Mouse (Mus musculus): ENCODE measurements around the gene Chchd3. TPM values are rescaled to one million over a fixed set of nuclear protein-coding genes. Genes with fewer than 3 reads are reported as not detected.

Gene Chchd3
- total and polyA plus RNA-seq, 3 experiments = 145 to 246 (median 190) TPM

GRCm38 (mm10) chr6:33066462-33066861, 6.4 kb upstream of the Chchd3 start:
- Histone ChIP-seq H3K36me3 (replicated peaks) (no peaks in the 10 kb centered on the region), H3K4me3 (ENCODE audit: low read depth, low read length) (no peak overlapping the region), H3K9me3 (replicated peaks) (no peaks in the 10 kb centered on the region), H3K27me3 (ENCODE audit: insufficient read depth, low read length) (peaks cover 28% of the 10 kb centered on the region), H3K4me1 (ENCODE audit: insufficient read depth, low read depth, low read length) (0 out of 2 replicates have a peak, but pooled peaks cover under 1% of the 10 kb centered on the region)
- no peak for DNase-seq (ENCODE audit: low spot score)
- ATAC-seq (ENCODE audit: extremely low read depth, insufficient number of reproducible peaks, low FRiP score, poor library complexity, severe bottlenecking) = no peak
- no peak for TF ChIP-seq TAL1 (conservative IDR thresholded peaks at IDR 0.05; ENCODE audit: low read depth, low read length)
- TF ChIP-seq CTCF (IDR thresholded peaks at IDR 0.05; ENCODE audit: low read depth, low read length) = no peak
- TF ChIP-seq GATA2 (IDR thresholded peaks at IDR 0.05; ENCODE audit: borderline replicate concordance, low read depth, low read length) = no peak
- no peak for TF ChIP-seq POLR2AphosphoS5 (IDR thresholded peaks at IDR 0.05; ENCODE audit: insufficient replicate concordance, low read depth, low read length)
- no peak for TF ChIP-seq GATA1 (IDR thresholded peaks at IDR 0.05; ENCODE audit: borderline replicate concordance, low read length)

DNA sequence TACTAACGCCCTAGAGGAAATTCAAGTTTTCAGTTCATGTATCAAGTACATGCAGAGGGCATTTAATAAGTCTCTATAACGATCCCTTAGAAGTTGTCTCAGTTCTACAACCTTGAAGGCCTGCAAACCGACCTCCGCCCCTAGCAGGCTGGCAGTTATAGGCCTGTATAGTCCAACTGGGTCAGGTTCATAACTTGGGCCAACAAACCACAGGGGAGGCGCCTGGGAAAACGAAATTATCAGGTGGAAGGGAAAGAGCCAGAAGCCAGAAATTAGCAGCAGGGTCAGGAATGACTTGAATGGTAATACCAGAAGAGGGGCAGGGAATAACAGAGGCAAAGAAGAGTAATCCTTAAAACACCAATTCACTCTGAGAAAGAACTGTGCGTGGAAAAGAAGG, 784 bp downstream of the Chchd3 start:
- Histone ChIP-seq H3K4me1 (ENCODE audit: insufficient read depth, low read depth, low read length) (peaks cover 42% of the 10 kb centered on the region), H3K9me3 (replicated peaks) (no peaks in the 10 kb centered on the region), H3K4me3 (ENCODE audit: low read depth, low read length) (peak overlapping the region; percentile 97), H3K27me3 (ENCODE audit: insufficient read depth, low read length) (peaks cover 6% of the 10 kb centered on the region; the same call in 1 of the 2 replicates), H3K36me3 (replicated peaks) (peaks cover 28% of the 10 kb centered on the region)
- ATAC-seq (ENCODE audit: extremely low read depth, insufficient number of reproducible peaks, low FRiP score, poor library complexity, severe bottlenecking) = no peak
- TF ChIP-seq CTCF (IDR thresholded peaks at IDR 0.05; ENCODE audit: low read depth, low read length) = no peak
- TF ChIP-seq GATA1 (IDR thresholded peaks at IDR 0.05; ENCODE audit: borderline replicate concordance, low read length) = no peak
- TF ChIP-seq POLR2AphosphoS5 (IDR thresholded peaks at IDR 0.05; ENCODE audit: insufficient replicate concordance, low read depth, low read length) = no peak
- no peak for TF ChIP-seq GATA2 (IDR thresholded peaks at IDR 0.05; ENCODE audit: borderline replicate concordance, low read depth, low read length)
- no peak for TF ChIP-seq TAL1 (conservative IDR thresholded peaks at IDR 0.05; ENCODE audit: low read depth, low read length)
- DNase-seq (ENCODE audit: low spot score) = no peak

DNA sequence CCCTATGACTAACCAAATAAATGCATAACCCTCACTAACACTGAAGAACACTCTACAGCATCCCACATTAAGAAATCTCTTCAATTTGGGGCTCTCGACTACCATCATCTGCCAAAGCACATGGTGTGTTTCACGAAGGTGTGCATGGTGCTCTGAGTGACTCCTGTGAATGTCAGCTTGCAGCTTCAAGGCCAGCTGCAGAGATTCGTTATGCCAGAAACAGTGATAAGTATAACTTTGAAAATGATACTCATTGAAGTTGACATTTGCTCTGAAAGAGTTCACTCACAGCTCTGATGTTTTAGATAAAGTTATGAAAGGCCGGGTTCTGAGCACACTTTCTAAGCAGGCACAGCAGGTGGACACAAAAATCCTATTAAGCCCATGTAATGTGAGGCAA, 3.7 kb downstream of the Chchd3 start:
- Histone ChIP-seq H3K9me3 (replicated peaks) (no peaks in the 10 kb centered on the region), H3K4me1 (ENCODE audit: insufficient read depth, low read depth, low read length) (peaks cover 63% of the 10 kb centered on the region)

GRCm38 (mm10) chr6:33055663-33056062, 4.4 kb downstream of the Chchd3 start:
- peaks cover 52% of the 10 kb centered on the region for H3K36me3 ChIP-seq (replicated peaks)
- peak; percentile 23 for ATAC-seq (ENCODE audit: extremely low read depth, insufficient number of reproducible peaks, low FRiP score, poor library complexity, severe bottlenecking)
- no peaks in the 10 kb centered on the region for H3K9me3 ChIP-seq (replicated peaks)
- no peak for DNase-seq (ENCODE audit: low spot score)
- H3K27me3 ChIP-seq (ENCODE audit: insufficient read depth, low read length) = no peaks in the 10 kb centered on the region
- H3K4me1 ChIP-seq (ENCODE audit: insufficient read depth, low read depth, low read length) = peaks cover 57% of the 10 kb centered on the region
- H3K4me3 ChIP-seq (ENCODE audit: low read depth, low read length) = no peak overlapping the region
- TF ChIP-seq TAL1 (conservative IDR thresholded peaks at IDR 0.05; ENCODE audit: low read depth, low read length) (no peak), CTCF (IDR thresholded peaks at IDR 0.05; ENCODE audit: low read depth, low read length) (no peak), POLR2AphosphoS5 (IDR thresholded peaks at IDR 0.05; ENCODE audit: insufficient replicate concordance, low read depth, low read length) (no peak), GATA2 (IDR thresholded peaks at IDR 0.05; ENCODE audit: borderline replicate concordance, low read depth, low read length) (no peak), GATA1 (IDR thresholded peaks at IDR 0.05; ENCODE audit: borderline replicate concordance, low read length) (no peak)

More for the DNA sequence above, 3.7 kb downstream of the Chchd3 start:
- Histone ChIP-seq H3K4me3 (ENCODE audit: low read depth, low read length) (no peak overlapping the region), H3K36me3 (replicated peaks) (peaks cover 52% of the 10 kb centered on the region), H3K27me3 (ENCODE audit: insufficient read depth, low read length) (no peaks in the 10 kb centered on the region)
- ATAC-seq (ENCODE audit: extremely low read depth, insufficient number of reproducible peaks, low FRiP score, poor library complexity, severe bottlenecking) = no peak
- no peak for DNase-seq (ENCODE audit: low spot score)
- TF ChIP-seq CTCF (IDR thresholded peaks at IDR 0.05; ENCODE audit: low read depth, low read length) (no peak), POLR2AphosphoS5 (IDR thresholded peaks at IDR 0.05; ENCODE audit: insufficient replicate concordance, low read depth, low read length) (no peak), TAL1 (conservative IDR thresholded peaks at IDR 0.05; ENCODE audit: low read depth, low read length) (no peak), GATA1 (IDR thresholded peaks at IDR 0.05; ENCODE audit: borderline replicate concordance, low read length) (no peak), GATA2 (IDR thresholded peaks at IDR 0.05; ENCODE audit: borderline replicate concordance, low read depth, low read length) (no peak)

- no peaks in the 10 kb centered on the region for H3K9me3 ChIP-seq (replicated peaks)
- peaks cover 54% of the 10 kb centered on the region for H3K4me1 ChIP-seq (ENCODE audit: insufficient read depth, low read depth, low read length)
- DNase-seq (ENCODE audit: low spot score) (no peak), ATAC-seq (ENCODE audit: extremely low read depth, insufficient number of reproducible peaks, low FRiP score, poor library complexity, severe bottlenecking) (no peak)
- peaks cover 56% of the 10 kb centered on the region for H3K36me3 ChIP-seq (replicated peaks)
- no peak overlapping the region for H3K4me3 ChIP-seq (ENCODE audit: low read depth, low read length)
- no peak for TF ChIP-seq CTCF (IDR thresholded peaks at IDR 0.05; ENCODE audit: low read depth, low read length)
- no peaks in the 10 kb centered on the region for H3K27me3 ChIP-seq (ENCODE audit: insufficient read depth, low read length)
Measured at GRCm38 (mm10) chr6:33054946-33055345, 5.1 kb downstream of the Chchd3 start.

DNA sequence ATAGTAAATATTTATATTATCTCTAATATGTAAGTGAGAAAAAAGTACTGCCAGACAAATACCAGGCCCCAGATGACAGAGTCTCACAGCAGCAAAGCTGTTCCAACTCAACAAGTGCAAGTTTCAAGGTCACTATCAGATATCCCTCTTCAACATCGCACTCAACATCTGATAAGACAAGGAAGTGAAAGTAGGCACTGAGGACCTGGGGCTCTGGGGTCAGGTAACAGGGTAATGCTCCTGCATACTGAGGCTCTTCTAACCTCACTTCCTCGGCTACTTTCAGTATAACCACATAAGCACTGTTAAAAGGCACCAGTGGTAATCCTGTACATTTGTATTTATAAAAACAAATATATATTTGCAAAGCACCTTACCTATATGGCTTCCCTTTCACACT, 8.4 kb downstream of the Chchd3 start:
- Histone ChIP-seq H3K4me3 (ENCODE audit: low read depth, low read length) (no peak overlapping the region), H3K9me3 (replicated peaks) (no peaks in the 10 kb centered on the region), H3K36me3 (replicated peaks) (peaks cover 75% of the 10 kb centered on the region), H3K4me1 (ENCODE audit: insufficient read depth, low read depth, low read length) (peaks cover 43% of the 10 kb centered on the region), H3K27me3 (ENCODE audit: insufficient read depth, low read length) (no peaks in the 10 kb centered on the region)
- TF ChIP-seq CTCF (IDR thresholded peaks at IDR 0.05; ENCODE audit: low read depth, low read length) (no peak), POLR2AphosphoS5 (IDR thresholded peaks at IDR 0.05; ENCODE audit: insufficient replicate concordance, low read depth, low read length) (no peak), GATA1 (IDR thresholded peaks at IDR 0.05; ENCODE audit: borderline replicate concordance, low read length) (no peak), GATA2 (IDR thresholded peaks at IDR 0.05; ENCODE audit: borderline replicate concordance, low read depth, low read length) (no peak), TAL1 (conservative IDR thresholded peaks at IDR 0.05; ENCODE audit: low read depth, low read length) (no peak)
- no peak for ATAC-seq (ENCODE audit: extremely low read depth, insufficient number of reproducible peaks, low FRiP score, poor library complexity, severe bottlenecking)
- no peak for DNase-seq (ENCODE audit: low spot score)

All from G1E (cell line).